Mouse (Mus musculus) G1E (cell line): ENCODE results near the gene Tbc1d21. TPM values are rescaled to one million over a fixed set of nuclear protein-coding genes. Genes with fewer than 3 reads are reported as not detected.

Experiments
- ATAC-seq: 2 replicates; pipeline ENCODE4 v1.8.0; 2016; ENCODE audit warnings: mild to moderate bottlenecking; ENCODE audit not compliant: insufficient number of reproducible peaks, poor library complexity, low FRiP score, severe bottlenecking; ENCODE audit errors: extremely low read depth
- DNase-seq: peaks from one replicate; pipeline ENCODE4 v3.0.0; 2012; ENCODE audit warnings: low spot score
- H3K27me3 ChIP-seq: 2 replicates; pipeline ENCODE4 v1.6.1; 2012; ENCODE audit warnings: mild to moderate bottlenecking, low read length, inconsistent platforms; ENCODE audit not compliant: insufficient read depth
- H3K36me3 ChIP-seq: replicated peaks from 2 replicates; pipeline ENCODE3; 2012; ENCODE audit warnings: mild to moderate bottlenecking, inconsistent platforms
- H3K4me1 ChIP-seq: 2 replicates; pipeline ENCODE4 v1.6.1; 2012; ENCODE audit warnings: low read depth, low read length, inconsistent platforms, mixed read lengths; ENCODE audit not compliant: insufficient read depth
- H3K4me3 ChIP-seq: 2 replicates; pipeline ENCODE4 v1.5.1; 2012; ENCODE audit warnings: low read depth, mild to moderate bottlenecking, inconsistent platforms, low read length, moderate library complexity, mixed read lengths
- H3K9me3 ChIP-seq: replicated peaks from 2 replicates; pipeline ENCODE4 v1.6.1; 2012; ENCODE audit warnings: inconsistent platforms
- CTCF ChIP-seq: IDR thresholded peaks from 2 replicates; pipeline ENCODE4 v1.5.1; 2012; ENCODE audit warnings: low read depth, low read length, inconsistent platforms, mixed read lengths
- GATA1 ChIP-seq: IDR thresholded peaks from 2 replicates; pipeline ENCODE4 v1.6.1; 2012; ENCODE audit warnings: borderline replicate concordance, low read length, inconsistent platforms, mixed read lengths
- GATA2 ChIP-seq: IDR thresholded peaks from 2 replicates; pipeline ENCODE4 v1.6.1; 2012; ENCODE audit warnings: low read depth, low read length, inconsistent platforms, borderline replicate concordance
- POLR2AphosphoS5 ChIP-seq: IDR thresholded peaks from 2 replicates; pipeline ENCODE4 v1.6.1; 2012; ENCODE audit warnings: low read depth, low read length, inconsistent platforms; ENCODE audit not compliant: insufficient replicate concordance
- TAL1 ChIP-seq: conservative IDR thresholded peaks from 2 replicates; pipeline ENCODE4 v1.6.1; 2012; ENCODE audit warnings: low read depth, low read length, inconsistent platforms, mixed read lengths
- polyA plus RNA-seq: library from polyadenylated mRNA; stranded (reverse); fragments of >175 nt; gene quantifications from 2 replicates; pipeline ENCODE4 v1.2.3, GENCODE M21; 2012
- total RNA-seq, 2 experiments: library from RNA; stranded (forward) in 1 of 2; stranded (reverse) in 1 of 2; fragments of 200-1000 nt in 1 of 2; fragments of >200 nt in 1 of 2; fragmentation: Nextera tagmentation in 1 of 2; gene quantifications; 2 replicates each; pipeline ENCODE4 v1.2.3; 2014 to 2017

The Tbc1d21 gene
- total and polyA plus RNA-seq, 3 experiments: not detected

GRCm38 (mm10) chr9:58369644-58370043 is 611 bp downstream of the Tbc1d21 start:
- Histone ChIP-seq H3K9me3 (no peaks in the 10 kb centered on the region), H3K4me1 (no peaks in the 10 kb centered on the region), H3K36me3 (no peaks in the 10 kb centered on the region), H3K4me3 (no peak overlapping the region), H3K27me3 (no peaks in the 10 kb centered on the region; the same call in 1 of the 2 replicates)
- DNase-seq (no peak), ATAC-seq (no peak)
- TF ChIP-seq POLR2AphosphoS5: no peak
- no peak for TF ChIP-seq GATA1
- no peak for TF ChIP-seq CTCF
- no peak for TF ChIP-seq TAL1
- TF ChIP-seq GATA2: no peak

GRCm38 (mm10) chr9:58364325-58364724 is 5.9 kb downstream of the Tbc1d21 start:
- Histone ChIP-seq H3K27me3 (peaks cover 11% of the 10 kb centered on the region), H3K4me1 (no peaks in the 10 kb centered on the region), H3K36me3 (no peaks in the 10 kb centered on the region), H3K4me3 (no peak overlapping the region), H3K9me3 (no peaks in the 10 kb centered on the region)
- ATAC-seq (no peak), DNase-seq (no peak)
- TF ChIP-seq POLR2AphosphoS5 (no peak), GATA2 (no peak), CTCF (no peak), GATA1 (no peak), TAL1 (no peak)

- no peak overlapping the region for H3K4me3 ChIP-seq
- H3K9me3 ChIP-seq: no peaks in the 10 kb centered on the region
- TF ChIP-seq GATA2 (no peak), POLR2AphosphoS5 (no peak), TAL1 (no peak), GATA1 (no peak), CTCF (no peak)
- DNase-seq (no peak), ATAC-seq (no peak)
- H3K4me1 ChIP-seq: no peaks in the 10 kb centered on the region
- no peaks in the 10 kb centered on the region for H3K36me3 ChIP-seq
- peaks cover 11% of the 10 kb centered on the region for H3K27me3 ChIP-seq
These were observed 8.3 kb downstream of the Tbc1d21 start for GRCm38 (mm10) chr9:58361956-58362355.

DNA sequence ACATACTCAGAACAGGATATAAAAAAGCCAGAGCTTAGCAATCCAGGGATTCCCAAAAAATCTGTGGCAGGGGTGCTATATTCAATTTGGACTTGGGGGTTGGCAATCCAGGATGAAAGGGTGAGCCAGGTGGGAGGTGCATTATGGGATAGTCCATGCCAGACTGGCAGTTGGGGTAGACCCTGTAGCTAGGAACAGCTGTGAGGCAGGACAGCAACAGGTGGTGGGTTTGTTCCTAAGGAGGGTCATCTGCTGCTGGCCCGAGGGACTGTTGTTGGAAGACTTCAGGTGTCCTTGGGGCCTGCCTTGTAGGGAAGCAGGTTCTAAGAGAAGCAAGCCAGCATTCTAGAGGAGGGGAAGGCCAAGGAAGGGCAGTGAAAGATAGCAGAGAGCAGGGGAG is 8.9 kb downstream of the Tbc1d21 start:
- H3K36me3 ChIP-seq: no peaks in the 10 kb centered on the region
- ATAC-seq: no peak

DNA sequence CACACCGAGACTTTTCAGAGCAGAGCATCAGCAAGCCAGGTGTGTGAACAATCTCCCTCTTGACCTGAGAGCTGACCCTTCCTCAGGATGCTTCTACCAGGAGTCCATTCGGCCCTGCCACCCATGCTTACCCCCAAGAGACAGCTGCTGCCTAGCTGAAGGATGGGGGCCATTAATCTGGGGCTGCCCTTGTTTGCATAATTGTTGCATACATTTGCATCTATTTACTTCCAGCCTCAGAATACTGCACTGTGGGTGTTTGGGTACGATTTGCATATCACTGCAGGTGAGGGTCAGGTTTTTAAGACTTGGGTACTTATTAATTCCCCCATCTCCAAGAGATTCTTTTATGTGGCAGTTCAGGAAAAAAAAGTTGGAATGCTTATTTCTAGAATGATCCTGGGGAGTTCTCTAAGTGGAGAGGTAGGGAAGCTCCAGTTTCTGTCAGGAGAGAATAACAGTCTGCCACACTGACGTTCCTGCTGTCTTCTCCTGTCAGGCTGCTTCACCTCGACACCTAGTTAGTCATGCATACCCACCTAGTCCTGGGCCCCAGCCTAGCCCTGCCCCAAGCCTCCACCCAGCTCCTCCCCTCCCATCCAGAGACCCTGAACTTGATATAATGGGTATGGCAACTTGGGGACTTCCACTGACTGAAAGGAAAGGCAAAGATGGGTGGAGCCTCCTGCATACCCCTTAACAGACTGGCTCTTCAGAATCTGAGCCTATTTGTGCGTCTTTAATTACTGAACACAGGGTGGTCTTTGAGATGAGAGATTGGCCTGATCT is 14.8 kb downstream of the Tbc1d21 start:
- H3K36me3 ChIP-seq: no peaks in the 10 kb centered on the region
- ATAC-seq (no peak), DNase-seq (no peak)
- TF ChIP-seq TAL1 (no peak), GATA2 (no peak), GATA1 (no peak), POLR2AphosphoS5 (no peak), CTCF (no peak)
- no peaks in the 10 kb centered on the region for H3K9me3 ChIP-seq
- H3K4me3 ChIP-seq: no peak overlapping the region
- peaks cover 8% of the 10 kb centered on the region for H3K27me3 ChIP-seq
- H3K4me1 ChIP-seq: no peaks in the 10 kb centered on the region

More for the DNA sequence above, 8.9 kb downstream of the Tbc1d21 start:
- H3K27me3 ChIP-seq: peaks cover 11% of the 10 kb centered on the region
- DNase-seq: no peak
- H3K4me3 ChIP-seq: no peak overlapping the region
- no peak for TF ChIP-seq GATA1
- TF ChIP-seq CTCF: no peak
- no peak for TF ChIP-seq TAL1
- TF ChIP-seq GATA2: no peak
- H3K9me3 ChIP-seq: no peaks in the 10 kb centered on the region
- no peaks in the 10 kb centered on the region for H3K4me1 ChIP-seq

DNA sequence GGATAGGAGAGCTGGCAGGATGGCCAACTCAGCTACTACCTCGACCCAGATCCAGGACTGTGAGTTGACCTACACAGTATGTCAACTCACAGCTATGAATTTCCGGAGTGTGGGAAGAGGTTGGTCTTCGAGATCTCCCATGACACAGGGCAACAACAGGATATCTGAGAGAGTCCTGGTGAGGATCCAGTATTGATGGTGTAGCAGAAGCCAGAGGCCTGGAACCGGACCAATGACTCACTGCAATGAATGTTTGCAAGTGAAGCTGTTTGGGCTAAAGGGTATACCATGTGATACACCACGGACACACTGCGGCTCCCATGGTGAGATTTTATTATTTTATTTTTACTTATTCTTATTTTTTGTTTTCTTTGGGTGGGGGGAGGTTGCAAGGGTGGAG is 15.6 kb downstream of the Tbc1d21 start:
- no peaks in the 10 kb centered on the region for H3K36me3 ChIP-seq
- H3K4me3 ChIP-seq: no peak overlapping the region
- H3K4me1 ChIP-seq: no peaks in the 10 kb centered on the region
- peaks cover 11% of the 10 kb centered on the region for H3K27me3 ChIP-seq
- DNase-seq: no peak
- no peak for TF ChIP-seq CTCF
- no peak for TF ChIP-seq GATA2
- TF ChIP-seq POLR2AphosphoS5: no peak
- no peak for TF ChIP-seq GATA1
- no peak for TF ChIP-seq TAL1
- no peak for ATAC-seq
- no peaks in the 10 kb centered on the region for H3K9me3 ChIP-seq
